Mouse (Mus musculus): ENCODE results near the gene Tmem212. TPM values are rescaled to one million over a fixed set of nuclear protein-coding genes. Genes with fewer than 3 reads are reported as not detected.

Tmem212 gene
- polyA plus RNA-seq, 1 experiment from 2014 or later, result not detected

DNA sequence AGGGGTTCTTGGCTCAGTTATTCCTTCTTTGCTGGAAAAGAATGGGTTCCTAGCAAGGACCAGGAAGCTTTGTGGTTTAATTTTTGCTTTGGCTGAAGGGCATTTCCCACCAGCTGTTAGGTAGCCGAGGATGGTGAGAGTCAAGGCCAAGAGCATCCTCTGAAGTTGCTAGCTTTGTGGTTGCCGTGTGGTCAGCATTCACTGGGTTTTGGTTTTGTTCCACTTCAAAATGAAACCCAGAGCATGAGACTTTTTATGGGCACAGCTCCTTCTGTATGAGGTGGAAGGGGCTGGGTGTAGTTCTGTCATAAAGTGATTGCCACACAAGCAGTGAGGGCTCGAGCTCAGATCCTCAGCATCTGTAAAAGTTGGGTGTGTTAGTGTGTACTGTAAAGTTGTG, 67.4 kb downstream of the Tmem212 start:
- 73% methylated on average over 3 of the region's 3 CpGs for WGBS
- ATAC-seq, result no peak
- H3K4me3 ChIP-seq (replicated peaks), result no peak overlapping the region

DNA sequence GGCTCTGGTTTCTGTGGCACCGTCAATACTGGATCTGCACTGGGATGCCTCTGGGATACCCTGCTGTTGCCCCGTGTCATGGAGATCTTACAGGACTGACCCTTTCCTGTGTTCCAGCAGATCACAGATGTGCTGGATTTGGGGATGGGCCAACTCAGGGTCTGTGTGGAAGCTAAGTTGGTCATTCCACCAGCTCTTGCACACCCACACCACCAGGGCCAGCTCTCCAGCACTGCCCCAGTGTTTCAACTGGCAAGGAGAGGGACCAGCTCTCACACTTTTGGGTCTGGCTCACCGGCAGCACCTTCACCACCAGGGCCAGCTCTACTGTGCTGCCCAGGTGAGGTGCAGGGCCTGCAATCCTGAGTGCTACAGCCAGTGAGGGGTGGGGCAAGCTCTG, 68.9 kb downstream of the Tmem212 start:
- Histone ChIP-seq H3K4me3 (replicated peaks) (no peak overlapping the region), H3K4me1 (replicated peaks) (no peaks in the 10 kb centered on the region), H3K4me2 (replicated peaks) (no peak overlapping the region), H3K36me3 (no peaks in the 10 kb centered on the region), H3K27ac (no peak overlapping the region), H3K9ac (replicated peaks) (no peak overlapping the region), H3K9me3 (no peaks in the 10 kb centered on the region), H3K27me3 (no peaks in the 10 kb centered on the region)
- ATAC-seq, result no peak
- 95% methylated on average over 3 of the region's 3 CpGs for WGBS

More for the DNA sequence above, 67.4 kb downstream of the Tmem212 start:
- Histone ChIP-seq H3K4me1 (replicated peaks) (no peaks in the 10 kb centered on the region), H3K4me2 (replicated peaks) (no peak overlapping the region), H3K9ac (replicated peaks) (no peak overlapping the region), H3K9me3 (no peaks in the 10 kb centered on the region), H3K27ac (no peak overlapping the region), H3K36me3 (no peaks in the 10 kb centered on the region), H3K27me3 (no peaks in the 10 kb centered on the region)

- no peak overlapping the region for H3K27ac ChIP-seq
- WGBS, result 82% methylated on average over 4 of the region's 4 CpGs
- H3K36me3 ChIP-seq, result no peaks in the 10 kb centered on the region
- no peak overlapping the region for H3K9ac ChIP-seq (replicated peaks)
- no peaks in the 10 kb centered on the region for H3K4me1 ChIP-seq (replicated peaks)
- H3K4me3 ChIP-seq (replicated peaks), result no peak overlapping the region
- H3K9me3 ChIP-seq, result no peaks in the 10 kb centered on the region
- no peak overlapping the region for H3K4me2 ChIP-seq (replicated peaks)
- no peak for ATAC-seq
- H3K27me3 ChIP-seq, result no peaks in the 10 kb centered on the region
These were observed 70.2 kb downstream of the Tmem212 start for GRCm38 (mm10) chr3:27825985-27826384.

Other genes starting within 250 kb of the Tmem212 start
- gene Fndc3b, start 185.1 kb downstream of the Tmem212 start, polyA plus RNA-seq (2015; fragmentation: Nextera tagmentation; extraction: Ambion mirVana), result 7.1 and 10.0 TPM in 2 replicates
- gene Pld1, start 42.3 kb upstream of the Tmem212 start, polyA plus RNA-seq (2015; fragmentation: Nextera tagmentation; extraction: Ambion mirVana), result 3.4 and 3.5 TPM in 2 replicates